Mouse (Mus musculus) spleen, adult 2 months (tissue): ENCODE results near the gene Mrgprx2.
"Not testable (repeated sequence)": the region's sequence is repeated elsewhere in the genome, so short reads cannot be mapped to it uniquely, and the experiment has no call there.

Experiments
- CTCF ChIP-seq: fragments of 200-500 bp; IDR thresholded peaks from 2 replicates; pipeline ENCODE4 v1.5.1; 2011; ENCODE audit warnings: mild to moderate bottlenecking, inconsistent platforms; ENCODE audit not compliant: insufficient read depth, insufficient read length, insufficient replicate concordance; ENCODE audit errors: extremely low read depth
- POLR2A ChIP-seq: fragments of 200-500 bp; IDR thresholded peaks from 2 replicates; pipeline ENCODE4 v1.6.1; 2011; ENCODE audit warnings: low read depth, low read length, inconsistent platforms

GRCm38 (mm10) chr7:48435936-48436335 is 63.2 kb downstream of the Mrgprx2 start:
- TF ChIP-seq CTCF, POLR2A: not testable (repeated sequence)
